Mouse (Mus musculus) ES-CJ7 (cell line): Measurements from ENCODE around the gene Csnk1g2.
"Not testable (repeated sequence)": the region's sequence is repeated elsewhere in the genome, so short reads cannot be mapped to it uniquely, and the experiment has no call there.

ENCODE experiments used
- DNase-seq: peaks from one replicate; pipeline ENCODE4 v3.0.0; 2011; ENCODE audit warnings: low read depth, low spot score

The Csnk1g2 gene

DNA sequence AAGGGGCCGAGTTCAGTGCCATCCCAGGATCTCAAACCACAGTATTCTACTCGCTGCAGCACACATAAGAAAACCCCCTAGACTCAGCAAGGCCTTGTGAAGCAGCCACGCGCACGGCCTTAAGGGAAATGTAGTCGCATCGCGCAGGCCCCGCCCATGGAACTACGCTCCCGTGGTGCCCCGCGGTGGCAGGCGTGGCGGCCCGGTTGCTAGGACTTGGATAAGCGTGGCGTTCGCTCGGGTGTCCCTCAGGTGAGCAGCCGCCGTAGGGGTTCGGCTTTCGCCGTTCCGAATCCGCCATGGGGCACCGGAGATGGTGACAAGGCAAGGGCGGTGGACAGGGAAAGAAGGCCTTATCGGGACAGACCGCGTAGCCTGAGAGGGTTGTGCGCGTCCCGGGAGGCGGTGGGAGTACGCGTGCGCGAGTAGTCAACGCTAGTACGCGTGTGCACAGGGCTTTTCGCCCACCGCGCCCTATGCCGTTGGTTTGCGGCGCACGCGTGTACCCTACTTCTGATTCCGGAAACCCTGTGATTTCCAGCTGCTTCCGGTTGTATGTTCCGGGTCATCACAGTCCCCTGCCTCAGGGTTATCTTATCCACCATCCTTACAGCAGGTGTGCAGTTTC is 19.8 kb upstream of the Csnk1g2 start, which contains the start of the genes Scamp4 and Adat3:
Gene Scamp4 (plus strand): TSS at position 175 of the 628 bp plus-strand sequence.
Gene Adat3 (plus strand): TSS at position 183 of the 628 bp plus-strand sequence.
- peak; percentile 96 for DNase-seq

DNA sequence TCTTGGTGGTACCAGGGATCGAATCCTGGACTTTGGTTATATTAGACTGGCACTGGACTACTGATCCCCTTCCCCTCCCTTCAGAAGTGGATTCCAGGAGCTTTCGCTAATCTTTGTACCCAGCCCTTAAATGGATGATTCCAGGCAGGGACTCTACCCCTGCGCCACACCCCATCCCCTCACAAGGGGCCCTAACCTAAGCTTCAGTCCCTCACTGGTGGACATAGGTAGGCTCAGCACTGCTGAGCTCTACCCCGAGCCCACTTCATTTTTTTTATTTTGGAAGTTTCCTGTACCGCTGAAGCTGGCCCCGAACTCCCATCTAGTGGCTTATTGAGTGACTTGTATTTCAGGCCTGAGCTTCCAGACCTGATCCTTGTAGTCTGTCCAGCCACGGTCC is 19.3 kb upstream of the Csnk1g2 start:
- DNase-seq = no peak

DNA sequence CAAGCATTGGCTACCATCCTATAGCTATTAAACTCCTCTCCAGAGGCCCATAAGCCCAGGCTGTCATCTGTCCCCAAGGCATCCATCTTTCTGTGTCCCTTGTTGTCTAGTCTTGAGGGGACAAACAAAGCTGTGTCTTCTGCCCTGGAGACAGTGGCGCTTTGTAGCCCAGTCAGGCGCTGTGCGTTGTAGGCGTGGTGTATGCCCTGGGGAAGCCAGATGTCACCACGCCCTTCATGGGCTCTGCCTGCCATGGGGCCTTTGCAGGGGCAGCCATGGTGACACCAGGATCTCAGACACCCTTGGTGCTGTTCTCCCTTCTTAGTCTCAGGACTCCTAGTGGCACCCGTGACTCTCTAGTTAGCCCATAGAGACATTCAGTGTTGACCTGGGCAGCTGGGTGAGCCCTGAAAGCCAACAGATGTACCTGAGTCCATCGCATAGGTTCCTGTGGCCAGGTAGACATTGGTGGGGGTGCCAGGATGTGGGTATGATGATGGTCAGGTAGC is 18.6 kb upstream of the Csnk1g2 start:
- no peak for DNase-seq

DNA sequence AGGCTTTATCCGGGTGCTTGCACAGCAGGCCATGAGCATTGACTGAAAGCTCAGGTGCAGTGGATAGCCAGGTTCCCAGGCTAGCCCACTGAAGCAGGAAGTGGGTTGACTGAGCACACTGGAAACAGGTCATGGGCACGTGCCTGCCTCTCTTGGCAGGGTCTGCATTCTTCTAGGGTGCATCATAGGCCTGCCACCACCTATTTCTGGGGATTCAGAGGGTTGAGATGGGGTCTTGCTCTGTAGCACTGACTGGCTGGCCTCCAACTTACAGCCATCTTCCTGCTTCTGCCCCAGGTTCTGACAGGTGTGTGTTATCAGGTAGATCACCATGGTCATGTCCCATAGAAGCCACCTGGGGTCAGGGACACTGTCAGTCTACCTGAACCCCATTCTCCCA is 17.6 kb upstream of the Csnk1g2 start:
- DNase-seq = no peak

DNA sequence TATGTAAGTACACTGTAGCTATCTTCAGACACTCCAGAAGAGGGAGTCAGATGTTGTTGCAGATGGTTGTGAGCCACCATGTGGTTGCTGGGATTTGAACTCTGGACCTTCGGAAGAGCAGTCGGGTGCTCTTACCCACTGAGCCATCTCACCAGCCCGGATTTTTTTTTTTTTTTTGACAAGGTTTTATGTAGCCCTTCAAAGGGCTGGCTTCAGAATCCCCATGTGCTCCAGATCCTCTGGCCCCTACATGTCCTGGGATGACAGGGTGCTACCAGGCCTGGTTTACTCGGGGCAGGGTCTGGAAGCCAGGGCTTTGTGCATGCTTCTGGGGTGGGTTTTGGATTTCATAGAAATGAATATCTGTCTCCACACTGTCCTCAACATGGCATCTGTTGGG is 16.9 kb upstream of the Csnk1g2 start, which contains the start of gene Gm49322:
Gene Gm49322 (plus strand): TSS at position 301 of the 400 bp plus-strand sequence.
- not testable (repeated sequence) for DNase-seq

DNA sequence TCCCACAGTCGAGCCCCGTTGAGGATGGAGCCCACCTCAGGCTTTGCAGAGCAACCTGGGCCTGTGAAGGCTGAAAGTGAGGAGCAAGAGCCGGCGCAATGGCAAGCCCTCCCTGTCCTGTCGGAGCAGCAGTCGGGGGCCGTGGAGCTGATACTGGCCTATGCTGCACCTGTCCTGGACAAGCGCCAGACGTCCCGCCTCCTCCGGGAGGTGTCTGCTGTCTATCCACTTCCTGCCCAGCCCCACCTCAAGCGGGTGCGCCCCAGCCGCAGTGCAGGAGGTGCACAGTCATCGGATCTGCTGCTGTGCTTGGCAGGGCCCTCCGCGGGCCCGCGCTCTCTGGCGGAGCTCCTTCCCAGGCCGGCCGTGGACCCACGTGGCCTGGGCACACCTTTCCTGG is 16.3 kb upstream of the Csnk1g2 start:
- peak; percentile 54 for DNase-seq

DNA sequence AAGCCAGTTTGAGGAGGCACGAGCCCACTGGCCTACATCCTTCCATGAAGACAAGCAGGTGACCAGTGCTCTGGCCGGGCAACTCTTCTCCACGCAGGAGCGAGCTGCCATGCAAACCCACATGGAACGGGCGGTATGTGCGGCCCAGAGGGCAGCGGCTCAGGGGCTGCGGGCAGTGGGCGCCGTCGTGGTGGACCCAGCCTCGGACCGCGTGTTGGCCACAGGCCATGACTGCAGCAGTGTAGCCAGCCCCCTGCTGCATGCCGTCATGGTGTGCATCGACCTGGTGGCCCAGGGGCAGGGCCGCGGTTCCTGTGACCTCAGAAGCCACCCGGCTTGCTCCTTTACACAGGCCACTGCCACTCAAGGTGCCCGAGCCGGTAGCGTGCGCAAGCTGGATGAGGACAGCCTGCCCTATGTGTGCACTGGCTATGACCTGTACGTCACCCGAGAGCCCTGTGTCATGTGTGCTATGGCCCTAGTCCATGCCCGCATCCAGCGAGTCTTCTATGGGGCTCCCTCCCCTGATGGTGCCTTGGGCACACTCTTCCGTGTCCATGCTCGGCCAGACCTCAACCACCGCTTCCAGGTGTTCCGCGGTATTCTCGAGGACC is 15.8 kb upstream of the Csnk1g2 start:
- DNase-seq = no peak

DNA sequence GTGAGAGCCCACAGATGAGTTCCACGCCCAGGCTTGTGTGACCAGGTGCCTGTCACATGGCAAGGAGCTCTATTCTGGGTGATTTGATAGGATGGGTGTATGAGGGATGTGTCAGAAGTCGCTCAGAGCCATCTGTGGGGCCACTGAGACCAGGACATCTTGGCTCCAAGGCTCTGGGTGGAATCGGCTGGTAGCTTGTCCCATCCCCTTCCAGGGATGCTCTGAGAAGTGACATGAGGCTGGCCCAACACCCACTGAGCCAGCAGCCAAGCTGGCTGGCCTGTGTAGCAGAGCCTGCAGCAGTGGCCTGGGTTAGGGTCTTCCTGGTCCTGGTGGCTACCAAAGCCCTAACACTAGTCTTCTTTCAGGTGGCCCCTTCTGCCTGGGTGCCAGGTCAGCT is 14.2 kb upstream of the Csnk1g2 start:
- DNase-seq = no peak

DNA sequence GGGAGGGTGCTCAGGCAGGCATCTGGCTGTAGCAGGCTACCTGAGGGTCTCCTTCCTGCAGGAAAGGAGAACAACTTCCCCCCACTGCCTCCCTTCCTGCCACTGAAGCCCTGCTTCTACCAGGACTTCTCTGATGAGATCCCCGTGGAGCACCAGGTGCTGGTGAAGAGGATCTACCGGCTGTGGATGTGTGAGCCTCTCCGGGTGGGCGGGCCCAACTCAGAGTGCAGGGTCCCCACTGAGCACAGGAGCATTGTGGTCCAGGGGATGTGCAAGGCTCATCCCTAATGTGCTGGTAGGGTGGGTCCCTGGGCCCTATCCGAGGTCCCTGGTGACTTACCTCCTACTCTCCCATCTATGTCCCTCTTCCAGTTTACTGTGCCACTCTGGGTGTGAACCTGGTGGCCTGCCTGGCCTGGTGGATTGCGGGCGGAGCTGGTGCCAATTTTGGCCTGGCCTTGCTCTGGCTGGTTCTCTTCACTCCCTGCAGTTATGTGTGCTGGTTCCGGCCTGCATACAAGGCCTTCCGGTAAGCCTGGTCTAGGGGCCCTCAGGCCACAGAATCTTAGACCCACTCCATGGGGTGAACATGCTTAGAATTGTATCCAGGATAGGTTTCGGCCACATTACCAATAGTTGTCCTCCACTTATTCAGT is 13.2 kb upstream of the Csnk1g2 start:
- no peak for DNase-seq

DNA sequence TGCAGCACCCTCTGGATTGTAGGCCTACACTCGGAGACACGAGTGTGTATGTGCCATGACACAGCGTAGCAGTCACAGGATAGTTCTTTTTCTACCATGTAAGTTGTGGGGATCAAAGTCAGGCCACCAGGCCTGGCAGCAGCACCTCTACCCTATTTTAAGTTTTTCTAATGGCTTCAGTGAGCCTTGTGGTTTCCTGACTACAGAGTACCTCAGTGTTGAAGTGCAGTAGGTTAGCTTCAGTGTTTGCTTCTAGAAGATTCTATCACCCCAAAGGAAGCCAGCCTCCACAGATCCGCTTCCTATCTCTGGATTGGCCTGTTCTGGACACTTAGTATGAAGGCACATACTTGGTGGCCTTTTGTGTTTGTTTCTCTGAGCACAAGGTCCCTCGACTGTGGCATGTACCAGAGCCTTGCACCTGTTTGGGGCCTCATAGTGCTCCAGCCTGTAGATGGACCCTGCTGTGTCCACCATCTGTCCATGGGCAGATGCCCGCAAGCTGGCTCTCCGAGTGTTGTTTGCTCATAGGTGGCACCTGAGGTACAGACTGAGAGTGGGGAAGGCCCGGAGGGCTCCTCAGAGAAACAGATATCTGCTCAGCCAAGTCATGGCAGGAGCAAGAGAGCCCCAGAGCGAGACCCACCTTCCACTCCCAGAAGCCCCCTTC is 12.4 kb upstream of the Csnk1g2 start:
- DNase-seq = no peak

DNA sequence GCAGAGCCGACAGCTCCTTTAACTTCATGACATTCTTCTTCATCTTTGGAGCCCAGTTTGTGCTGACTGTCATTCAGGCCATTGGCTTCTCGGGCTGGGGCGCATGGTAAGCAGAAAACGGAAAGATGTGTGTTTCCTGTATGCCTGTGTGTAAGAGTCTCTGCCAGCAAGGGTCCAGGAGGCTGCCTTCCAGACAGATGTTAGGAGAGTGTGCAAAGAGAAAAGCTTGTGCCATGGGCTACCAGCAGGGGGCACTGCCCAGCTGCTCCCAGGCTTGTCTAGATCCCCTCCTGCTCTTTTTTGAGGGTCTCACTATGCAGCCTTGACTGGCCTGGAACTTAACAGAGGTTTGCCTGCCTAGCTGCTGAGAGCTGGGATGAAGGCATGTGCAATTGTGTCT is 11.6 kb upstream of the Csnk1g2 start:
- peak; percentile 64 for DNase-seq

DNA sequence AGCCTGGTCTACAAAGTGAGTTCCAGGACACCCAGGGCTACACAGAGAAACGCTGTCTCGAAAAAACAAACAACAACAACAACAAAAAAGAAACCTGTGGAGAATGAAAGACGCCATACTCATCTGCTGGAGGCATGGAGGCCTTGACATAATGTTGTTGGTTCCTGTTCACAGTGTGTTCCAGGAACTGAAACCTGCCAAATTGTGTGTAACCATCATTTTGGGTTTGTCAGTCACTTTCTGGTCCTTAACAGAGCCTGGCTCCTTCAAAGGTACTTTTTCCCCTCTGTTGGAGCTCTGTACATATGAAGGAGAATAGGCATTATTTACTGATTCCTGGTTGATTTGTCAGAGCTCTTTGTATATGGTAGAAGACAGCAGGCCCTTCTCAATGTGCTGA is 10.7 kb upstream of the Csnk1g2 start:
- DNase-seq = no peak

DNA sequence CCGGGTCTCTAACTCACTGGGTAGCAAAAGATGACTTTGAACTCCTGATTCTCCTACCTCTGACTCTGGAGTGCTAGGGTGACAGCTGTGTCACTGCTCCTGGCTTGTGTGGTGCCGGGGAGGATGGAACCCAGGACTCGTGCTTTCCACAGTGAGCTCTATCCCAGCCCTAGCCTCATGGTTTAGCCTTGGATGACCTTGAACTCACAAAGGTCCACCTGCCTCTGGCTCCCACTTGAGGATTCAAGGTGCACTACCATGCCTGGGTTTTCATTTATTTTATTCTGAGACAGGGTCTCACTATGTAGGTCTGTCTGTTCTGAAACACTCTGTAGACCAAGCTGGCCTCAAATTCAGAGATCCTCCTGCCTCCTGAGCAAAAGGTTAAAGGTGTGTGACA is 8.8 kb upstream of the Csnk1g2 start:
- DNase-seq = peak; percentile 74

DNA sequence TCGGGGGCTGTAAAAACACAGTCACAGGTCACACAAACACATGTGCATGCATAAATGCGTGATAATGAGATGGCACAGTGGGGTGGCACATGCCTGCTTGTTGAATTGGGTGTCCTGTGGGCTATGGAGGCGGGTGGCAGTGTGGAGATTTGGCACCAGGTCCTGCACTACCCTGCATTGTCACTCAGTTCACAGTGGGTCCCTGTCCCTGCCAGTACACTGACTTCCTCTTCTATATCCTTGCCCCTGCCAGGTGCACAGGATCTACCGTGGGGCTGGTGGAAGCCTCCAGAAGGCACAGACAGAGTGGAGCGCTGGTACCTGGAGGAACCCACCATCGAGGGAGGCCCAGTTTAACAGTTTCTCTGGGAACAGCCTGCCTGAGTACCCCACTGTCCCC is 8.3 kb upstream of the Csnk1g2 start:
- DNase-seq = no peak

DNA sequence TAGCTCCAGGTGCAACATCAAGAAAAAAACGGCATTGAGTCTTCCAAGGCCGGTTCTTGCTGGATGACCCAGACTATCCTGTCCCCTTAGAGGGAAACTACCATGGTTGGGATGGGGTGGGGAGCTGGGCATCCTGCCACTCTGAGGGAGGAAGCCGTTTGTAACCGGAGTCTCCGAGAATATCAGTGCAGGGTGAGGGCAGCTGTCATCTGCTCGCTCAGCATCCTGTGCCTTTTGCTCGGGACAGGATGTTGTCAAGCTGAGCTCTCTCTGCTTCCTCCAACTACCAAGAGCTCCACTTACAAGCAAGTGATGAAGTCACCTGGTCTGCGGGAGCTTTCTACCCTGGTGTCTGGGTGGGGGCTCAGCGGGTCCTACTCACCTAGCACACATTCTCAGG is 4.5 kb upstream of the Csnk1g2 start:
- DNase-seq = no peak

DNA sequence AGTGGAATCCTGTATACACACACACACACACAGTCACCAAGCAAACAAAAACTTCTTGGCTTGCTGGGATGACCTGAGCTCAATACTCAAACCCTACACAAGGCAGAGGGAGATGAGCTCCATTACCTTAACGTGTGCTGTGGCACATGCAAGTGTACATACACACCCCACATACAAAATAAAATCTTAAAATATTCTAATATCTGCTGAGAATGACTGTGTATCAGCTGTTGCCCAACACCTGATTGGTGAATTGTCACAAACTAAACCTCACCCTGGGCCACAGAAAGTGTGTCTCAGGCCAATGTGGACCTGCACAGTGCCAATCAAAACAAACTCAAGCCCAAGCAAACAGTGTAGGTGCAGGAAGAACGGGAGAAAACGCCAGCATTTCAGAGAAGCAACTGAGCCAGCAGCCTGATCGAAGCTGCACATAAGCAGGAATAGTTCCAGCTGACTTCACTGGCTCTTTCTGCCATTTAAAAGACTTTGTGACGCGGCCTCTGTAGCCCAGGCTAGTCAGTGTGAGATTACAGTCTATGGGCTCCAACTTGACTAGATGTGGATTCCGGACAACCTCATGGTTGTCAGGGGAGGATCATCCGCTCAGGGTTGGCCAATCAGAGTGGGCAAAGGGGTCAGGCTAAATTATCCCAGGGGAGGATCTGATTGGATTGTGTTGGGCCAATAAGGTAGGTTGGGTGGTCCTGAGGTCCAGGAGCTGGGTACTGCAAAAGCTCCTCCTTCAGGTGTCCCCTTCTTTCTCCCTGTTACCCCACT is 3.0 kb upstream of the Csnk1g2 start:
- peak; percentile 88 for DNase-seq

DNA sequence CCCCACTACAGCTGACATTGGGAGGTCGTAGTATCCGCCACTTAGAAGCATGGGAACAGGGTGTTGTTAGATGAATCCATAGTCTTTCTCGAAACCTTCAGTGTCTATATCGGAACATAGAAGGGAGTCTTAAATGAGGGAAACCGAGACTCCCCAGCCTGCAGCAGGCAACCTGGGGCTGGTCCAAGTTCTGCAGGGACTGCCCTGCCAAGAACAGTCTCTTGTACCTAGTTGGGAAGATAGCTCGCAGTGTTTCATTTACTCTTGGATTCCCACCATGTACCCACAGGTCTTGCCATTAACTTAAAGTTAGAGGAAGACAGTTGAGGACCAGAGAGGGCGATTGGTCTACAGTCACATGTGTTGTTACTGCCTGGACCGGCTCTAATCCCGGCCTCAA is 2.3 kb upstream of the Csnk1g2 start:
- DNase-seq = no peak

DNA sequence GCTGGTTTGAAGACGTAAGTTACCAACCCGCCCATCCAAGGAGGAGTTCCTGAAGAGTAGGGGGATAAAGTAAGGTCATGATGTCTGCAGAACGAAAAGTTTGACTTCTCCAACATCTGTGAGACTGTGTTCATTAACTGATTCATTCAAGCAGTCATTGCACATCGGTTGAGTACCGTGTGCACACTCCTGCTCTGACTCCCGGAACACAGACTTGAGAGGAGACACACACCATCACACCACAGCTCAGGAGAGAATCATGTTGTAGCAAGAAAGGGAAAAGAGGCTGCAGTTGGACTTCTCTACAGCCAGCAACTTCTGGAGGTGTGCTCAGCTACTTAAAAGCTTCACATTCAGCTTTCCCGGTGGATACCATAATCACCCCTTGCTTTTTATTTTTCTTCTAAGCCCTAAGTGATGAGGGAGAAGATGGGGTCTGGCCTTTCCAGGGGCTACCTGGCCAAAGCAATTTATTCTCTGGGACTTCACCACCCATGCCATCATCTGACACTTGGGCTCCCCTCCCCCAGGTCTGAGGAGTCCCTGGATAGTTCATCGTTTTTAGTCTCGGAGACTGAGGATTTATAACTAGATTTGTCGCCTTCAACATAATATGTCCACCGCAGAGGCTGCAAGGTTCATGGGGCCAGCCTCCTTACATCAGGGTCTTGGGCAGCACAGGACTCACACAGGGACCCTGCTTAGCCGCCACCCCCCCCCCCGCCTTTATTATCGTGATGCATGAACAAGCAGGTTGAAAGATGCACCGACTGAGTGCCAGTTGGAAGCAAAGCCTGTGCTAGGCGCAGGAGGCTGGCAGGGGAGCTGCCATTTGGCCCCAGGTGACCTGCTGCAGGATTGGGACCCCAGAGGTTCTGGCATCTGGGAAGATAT is 1.6 kb upstream of the Csnk1g2 start:
- DNase-seq = no peak

DNA sequence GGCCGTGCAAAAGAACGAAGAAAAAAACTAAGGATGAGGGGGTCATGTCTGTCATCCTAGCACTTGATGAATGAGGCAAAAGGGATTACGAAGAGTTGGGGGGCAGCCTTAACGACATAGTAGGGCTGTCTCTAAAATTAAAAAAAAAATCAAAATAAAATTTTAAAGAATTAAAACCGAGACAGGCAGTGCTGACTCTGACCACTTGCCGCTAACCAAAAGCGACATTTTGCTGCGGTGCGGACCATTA is 1.0 kb upstream of the Csnk1g2 start:
- no peak for DNase-seq

DNA sequence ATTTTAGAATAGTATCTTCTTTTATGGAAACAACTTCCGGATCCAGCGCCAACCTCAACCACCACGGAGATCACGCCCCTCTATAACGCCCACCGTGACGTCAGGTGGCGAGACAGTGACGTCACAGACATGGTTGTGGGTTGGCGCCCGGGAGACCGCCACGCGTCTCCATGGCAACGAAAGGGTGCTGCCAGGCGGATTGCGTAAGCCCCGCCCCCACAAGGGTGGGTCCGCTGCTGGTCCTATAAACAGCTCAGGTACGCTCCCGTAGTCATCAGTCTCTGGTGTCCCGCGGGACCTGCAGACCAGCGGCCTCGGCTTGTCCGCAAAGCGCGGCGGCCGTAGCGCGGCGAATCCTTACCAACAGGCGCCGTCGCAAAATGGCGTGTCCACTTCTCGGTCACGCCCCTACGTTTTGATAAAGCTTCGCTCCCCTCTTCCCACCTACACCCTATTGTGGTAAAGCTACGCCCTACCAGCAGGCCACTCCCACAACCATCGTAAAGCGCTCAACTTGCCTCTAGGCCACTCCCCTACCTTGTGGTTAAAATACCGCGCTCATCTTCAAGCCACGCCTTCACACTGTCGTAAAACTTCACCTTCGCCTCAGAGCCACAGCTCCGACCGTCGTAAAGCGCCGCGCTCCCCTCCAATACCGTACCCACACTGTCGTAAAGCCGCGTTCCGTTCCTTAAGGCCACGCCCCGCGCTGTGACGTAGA is 538 bp upstream of the Csnk1g2 start:
- peak; percentile 100 for DNase-seq
